Mouse (Mus musculus) intestine, embryonic 16.5 days (tissue): ENCODE results near the gene Tdpoz2. TPM values are rescaled to one million over a fixed set of nuclear protein-coding genes. Genes with fewer than 3 reads are reported as not detected.
"Not testable (repeated sequence)": the region's sequence is repeated elsewhere in the genome, so short reads cannot be mapped to it uniquely, and the experiment has no call there.

Source experiments
- ATAC-seq: fragments of 200-750 bp; cut with Nextera tagmentation; 2 replicates; pipeline ENCODE4 v1.8.0; 2017; ENCODE audit warnings: moderate TSS enrichment, moderate library complexity
- H3K27ac ChIP-seq: fragments of 300-500 bp; sonication (generic); 2 replicates; pipeline ENCODE4 v1.5.1; 2014; ENCODE audit warnings: mild to moderate bottlenecking, low read length
- H3K27me3 ChIP-seq: fragments of 300-500 bp; sonication (generic); replicated peaks from 2 replicates; pipeline ENCODE4 v1.6.1; 2014; ENCODE audit warnings: low read length, control low read depth, mixed read lengths; ENCODE audit not compliant: control insufficient read depth, insufficient read depth
- H3K36me3 ChIP-seq: fragments of 300-500 bp; sonication (generic); 2 replicates; pipeline ENCODE4 v1.6.1; 2014; ENCODE audit warnings: low read length, control low read depth; ENCODE audit not compliant: control insufficient read depth, insufficient read depth
- H3K4me1 ChIP-seq: fragments of 300-500 bp; sonication (generic); 2 replicates; pipeline ENCODE4 v1.6.1; 2014; ENCODE audit warnings: low read length, control low read depth, mixed read lengths; ENCODE audit not compliant: control insufficient read depth, insufficient read depth
- H3K4me2 ChIP-seq: fragments of 300-500 bp; sonication (generic); 2 replicates; pipeline ENCODE4 v1.6.1; 2014; ENCODE audit warnings: low read depth, low read length, control low read depth
- H3K4me3 ChIP-seq: fragments of 300-500 bp; sonication (generic); 2 replicates; pipeline ENCODE4 v1.5.1; 2014; ENCODE audit warnings: mild to moderate bottlenecking, low read length
- H3K9ac ChIP-seq: fragments of 300-500 bp; sonication (generic); 2 replicates; pipeline ENCODE4 v1.6.1; 2014; ENCODE audit warnings: low read depth, low read length
- H3K9me3 ChIP-seq: fragments of 300-500 bp; sonication (generic); 2 replicates; pipeline ENCODE4 v1.6.1; 2016; ENCODE audit warnings: low read length, control low read depth; ENCODE audit not compliant: control insufficient read depth
- WGBS: fragments of 180-500 bp; shearing (Covaris S2); extraction: QIAGEN DNeasy Blood & Tissue Kit; methylation state at CpG from one replicate; pipeline ENCODE4 v1.1.7; 2014; 5-methylcytosine and 5-hydroxymethylcytosine counted together
- polyA plus RNA-seq: library from polyadenylated mRNA; unstranded; fragments of >200 nt; fragmentation: Nextera tagmentation; extraction: Ambion mirVana; gene quantifications from 2 replicates; pipeline ENCODE4 v1.2.1, GENCODE M21; 2015

Tdpoz2 gene
- polyA plus RNA-seq: not detected in 2 replicates

DNA sequence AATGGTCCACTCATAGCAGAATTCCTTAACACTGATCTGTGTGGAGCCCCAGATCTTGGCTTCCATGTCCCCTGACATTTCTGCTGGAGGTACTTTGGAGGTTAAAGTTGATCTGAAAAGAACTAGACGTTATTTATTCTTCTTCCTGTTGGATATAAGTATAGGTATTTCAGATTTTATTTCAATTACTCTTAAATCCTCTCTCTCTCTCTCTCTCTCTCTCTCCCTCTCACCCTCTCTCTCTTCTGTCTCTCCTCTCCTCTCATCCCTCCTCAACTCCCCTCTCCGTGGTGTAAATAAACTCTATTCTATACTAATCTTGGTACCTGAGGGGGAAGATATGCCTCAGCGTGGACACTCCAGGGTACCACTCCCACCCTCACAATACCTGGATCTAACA lies at the start of gene Tdpoz2:
Tdpoz2 (minus strand) TSS at position 101 of the 400 bp plus-strand sequence.
- Histone ChIP-seq H3K36me3 (no peaks in the 10 kb centered on the region), H3K4me3 (no peak within 1 kb of the TSS), H3K9me3 (no peaks in the 10 kb centered on the region), H3K27ac (no peak within 1 kb of the TSS), H3K9ac (no peak within 1 kb of the TSS), H3K27me3 (no peaks in the 10 kb centered on the region), H3K4me1 (no peaks in the 10 kb centered on the region), H3K4me2 (no peak within 1 kb of the TSS)
- ATAC-seq: no peak
- 82% methylated on average over 3 of the region's 3 CpGs for WGBS

DNA sequence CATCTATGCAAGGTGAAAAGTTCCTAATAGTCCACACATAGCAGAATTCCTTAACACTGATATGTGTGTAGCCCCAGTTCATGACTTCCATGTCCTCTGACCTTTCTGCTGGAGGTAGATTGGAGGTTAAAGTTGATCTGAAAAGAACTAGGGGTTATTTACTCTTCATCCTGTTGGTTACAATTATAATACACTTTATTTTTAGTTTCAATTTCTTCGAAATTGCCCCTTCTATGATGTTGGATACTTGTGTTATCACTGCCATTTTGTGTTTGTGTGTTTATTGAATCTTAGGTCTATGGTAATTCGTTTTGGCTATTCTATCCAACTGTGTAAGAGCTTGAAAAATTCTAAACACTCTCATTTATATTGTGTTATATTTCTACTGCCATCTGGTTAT lies 40.5 kb upstream of the Tdpoz2 start, which contains the start of gene Gm37596:
Gm37596 (minus strand) TSS at position 101 of the 400 bp plus-strand sequence.
- H3K4me1 ChIP-seq, H3K27ac ChIP-seq, H3K4me2 ChIP-seq, H3K36me3 ChIP-seq, H3K9ac ChIP-seq, H3K9me3 ChIP-seq, H3K27me3 ChIP-seq, H3K4me3 ChIP-seq, ATAC-seq: not testable (repeated sequence)
- WGBS: 69% methylated on average over 1 of the region's 2 CpGs

DNA sequence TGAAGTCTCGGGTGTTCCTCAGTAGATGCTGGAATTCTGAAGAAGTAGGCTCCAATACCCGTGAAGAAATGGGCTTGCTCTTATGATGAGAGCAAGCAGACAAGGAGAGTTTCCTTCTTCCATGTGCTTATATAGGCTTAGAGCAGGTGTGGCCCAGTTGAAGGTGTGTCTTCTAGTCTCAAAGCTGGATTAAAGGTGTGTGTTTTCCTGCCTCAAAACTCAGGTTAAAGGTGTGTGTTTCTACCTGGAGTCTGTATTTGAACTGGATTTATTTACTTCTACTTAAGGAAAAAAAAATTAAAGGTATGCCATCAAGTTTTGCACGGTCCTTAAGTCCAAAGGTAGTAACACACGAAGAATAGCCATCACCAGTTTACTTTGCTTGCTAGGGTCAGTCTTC lies 23.7 kb upstream of the Tdpoz2 start, which contains the start of gene Tdpoz1:
Tdpoz1 (minus strand) TSS at position 101 of the 400 bp plus-strand sequence.
- not testable (repeated sequence) for ATAC-seq, H3K36me3 ChIP-seq, H3K9me3 ChIP-seq, H3K9ac ChIP-seq, H3K4me3 ChIP-seq, H3K27ac ChIP-seq, H3K27me3 ChIP-seq, H3K4me2 ChIP-seq, H3K4me1 ChIP-seq
- WGBS: 80% methylated on average over 2 of the region's 4 CpGs

DNA sequence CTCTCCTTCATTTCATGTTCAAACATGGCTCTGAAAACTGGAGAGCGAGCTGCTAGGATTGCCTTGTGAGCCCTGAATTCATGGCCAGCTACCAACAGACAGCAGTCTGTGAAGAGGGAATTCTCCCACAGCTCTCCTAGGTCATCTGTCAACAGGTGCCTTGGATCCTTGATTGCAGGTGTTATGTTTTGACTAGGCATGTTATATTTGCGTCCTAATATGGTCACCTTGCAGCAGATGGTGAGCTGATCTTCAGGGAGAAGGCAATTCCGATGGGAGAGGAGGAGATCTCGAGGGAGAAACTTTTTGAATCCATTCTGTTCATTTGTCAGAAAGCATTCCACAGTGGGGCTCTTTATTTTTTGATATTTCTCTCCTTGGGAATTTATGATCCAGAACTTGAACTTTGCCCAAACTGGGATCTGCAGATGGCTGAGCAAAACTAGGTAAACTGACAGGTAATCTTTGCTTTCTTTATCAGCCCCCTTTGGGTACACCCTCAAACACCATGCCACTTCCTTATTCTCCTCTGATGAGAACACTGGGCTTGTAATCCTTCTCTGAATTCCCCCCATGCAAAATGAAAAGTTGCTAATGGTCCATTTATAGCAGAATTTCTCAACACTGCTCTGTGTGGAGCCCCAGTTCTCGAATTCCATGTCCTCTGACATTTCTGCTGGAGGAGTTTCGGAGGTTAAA lies 18.5 kb upstream of the Tdpoz2 start:
- not testable (repeated sequence) for H3K9ac ChIP-seq, H3K27me3 ChIP-seq, H3K4me2 ChIP-seq, H3K9me3 ChIP-seq, H3K4me3 ChIP-seq, H3K4me1 ChIP-seq, H3K27ac ChIP-seq, H3K36me3 ChIP-seq
- 73% methylated on average over 5 of the region's 6 CpGs for WGBS
- peak; percentile 98 for ATAC-seq

DNA sequence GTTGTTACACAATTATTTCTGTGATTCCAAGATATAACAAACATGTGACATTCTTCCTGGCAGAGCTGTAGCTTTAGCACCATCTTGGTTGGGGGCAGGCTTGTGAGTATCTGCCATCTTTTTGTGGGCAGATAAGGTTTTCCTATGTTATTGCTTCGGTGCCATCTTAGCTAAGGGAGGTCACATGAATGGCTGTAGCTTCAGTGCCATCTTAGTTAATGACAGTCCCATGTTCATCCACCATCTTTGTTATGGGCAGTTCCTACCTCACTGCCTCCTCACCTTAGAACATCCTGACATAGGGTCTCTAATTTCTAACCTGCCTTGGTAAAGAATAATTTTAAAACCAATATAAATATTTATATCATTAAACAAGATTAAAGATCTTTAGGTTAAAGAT lies 1.8 kb upstream of the Tdpoz2 start:
- no peaks in the 10 kb centered on the region for H3K36me3 ChIP-seq
- H3K4me2 ChIP-seq: no peak overlapping the region
- H3K9me3 ChIP-seq: no peaks in the 10 kb centered on the region
- no peaks in the 10 kb centered on the region for H3K4me1 ChIP-seq
- no peak overlapping the region for H3K9ac ChIP-seq
- H3K4me3 ChIP-seq: no peak overlapping the region
- WGBS: 74% methylated on average over 1 of the region's 1 CpGs
- no peak for ATAC-seq
- no peak overlapping the region for H3K27ac ChIP-seq
- H3K27me3 ChIP-seq: no peaks in the 10 kb centered on the region

DNA sequence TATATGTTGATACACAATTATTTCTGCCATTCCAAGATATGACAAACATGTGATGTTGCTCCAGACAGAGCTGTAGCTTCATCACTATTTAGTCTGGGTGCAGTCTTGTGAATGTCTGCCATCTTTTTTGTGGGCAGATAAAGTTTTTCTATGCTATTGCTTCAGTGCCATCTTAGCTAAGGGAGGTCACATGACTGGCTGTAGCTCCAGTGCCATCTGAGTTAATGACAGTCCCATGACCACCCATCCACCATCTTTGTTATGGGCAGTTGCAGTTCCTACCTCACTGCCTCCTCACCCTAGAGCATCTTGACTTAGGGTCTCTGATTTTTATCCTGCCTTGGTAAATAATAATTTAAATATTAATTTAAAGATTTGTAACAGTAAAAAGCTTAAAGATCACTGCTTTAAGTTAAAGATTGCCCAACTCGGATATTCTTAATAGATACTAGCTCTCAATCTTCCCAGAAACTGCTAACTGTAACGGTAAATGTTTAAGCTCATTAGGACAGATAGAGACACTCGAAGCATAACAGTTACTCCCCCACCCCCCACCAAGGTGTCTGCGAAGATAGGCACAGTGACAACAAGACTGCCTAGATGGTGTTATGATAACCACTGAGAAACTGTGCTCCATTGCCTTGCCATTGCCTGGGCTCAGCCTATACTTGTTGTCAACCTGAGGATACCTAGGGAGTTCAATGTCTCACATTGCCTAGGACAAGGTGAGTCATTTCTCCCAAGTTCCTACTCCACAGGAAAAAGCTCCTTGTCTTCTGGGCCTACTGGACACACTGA lies 21.4 kb downstream of the Tdpoz2 start:
- not testable (repeated sequence) for H3K4me2 ChIP-seq, H3K27ac ChIP-seq, H3K36me3 ChIP-seq, H3K4me1 ChIP-seq, ATAC-seq, H3K4me3 ChIP-seq, H3K27me3 ChIP-seq, H3K9ac ChIP-seq, H3K9me3 ChIP-seq
- WGBS: 74% methylated on average over 4 of the region's 4 CpGs

DNA sequence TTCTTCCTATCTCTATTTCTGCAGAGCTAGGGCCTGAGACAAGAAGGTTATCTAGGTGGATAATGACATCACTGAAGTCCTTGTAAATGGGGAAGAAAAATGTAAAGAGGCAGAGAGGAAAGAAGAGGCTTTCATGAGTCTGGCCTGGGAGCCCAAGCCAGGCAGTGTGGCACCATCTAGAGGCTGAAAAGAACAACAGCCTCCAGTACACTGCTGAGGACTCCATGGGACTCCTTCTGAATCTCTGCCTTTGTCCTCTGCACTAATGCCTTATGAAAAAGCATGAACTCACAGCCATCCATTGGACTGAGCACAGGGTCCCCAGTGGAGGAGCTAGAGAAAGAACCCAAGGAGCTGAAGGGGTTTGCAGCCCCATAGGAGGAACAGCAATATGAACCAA lies 43.5 kb downstream of the Tdpoz2 start:
- not testable (repeated sequence) for H3K4me1 ChIP-seq, H3K4me2 ChIP-seq, H3K9me3 ChIP-seq, H3K4me3 ChIP-seq, H3K9ac ChIP-seq, H3K27ac ChIP-seq, H3K27me3 ChIP-seq, H3K36me3 ChIP-seq
- peak; percentile 67; the same call in 1 of the 2 replicates for ATAC-seq

DNA sequence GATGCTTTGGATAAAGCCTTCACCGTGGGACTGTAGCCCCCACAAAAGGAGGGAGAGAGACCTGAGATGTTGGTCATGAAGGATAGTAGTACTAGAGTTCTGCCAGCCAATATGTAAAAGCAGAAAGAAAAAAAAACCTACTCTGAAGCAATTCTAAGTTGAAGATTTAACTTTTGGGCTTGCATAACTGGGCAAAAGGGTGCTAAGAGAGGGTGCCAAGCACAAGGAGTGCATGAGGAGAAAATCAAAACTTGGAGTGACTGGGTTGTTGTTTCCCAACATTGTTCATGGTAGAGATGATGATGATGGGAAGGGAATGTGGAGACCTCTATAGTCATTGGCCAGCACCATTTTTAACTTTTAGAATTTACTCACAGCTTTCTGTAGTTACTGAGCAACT lies 50.6 kb downstream of the Tdpoz2 start:
- no peak for ATAC-seq
- H3K9me3 ChIP-seq: no peaks in the 10 kb centered on the region
- no peak overlapping the region for H3K27ac ChIP-seq
- H3K4me2 ChIP-seq: no peak overlapping the region
- peaks cover 5% of the 10 kb centered on the region; the same call in 1 of the 2 replicates for H3K4me1 ChIP-seq
- 85% methylated on average over 1 of the region's 1 CpGs for WGBS
- no peaks in the 10 kb centered on the region for H3K27me3 ChIP-seq
- no peak overlapping the region for H3K4me3 ChIP-seq
- no peaks in the 10 kb centered on the region for H3K36me3 ChIP-seq
- no peak overlapping the region for H3K9ac ChIP-seq
